9 mouse cellular contexts compared by ENCODE assay signal in the genomic region with DNA sequence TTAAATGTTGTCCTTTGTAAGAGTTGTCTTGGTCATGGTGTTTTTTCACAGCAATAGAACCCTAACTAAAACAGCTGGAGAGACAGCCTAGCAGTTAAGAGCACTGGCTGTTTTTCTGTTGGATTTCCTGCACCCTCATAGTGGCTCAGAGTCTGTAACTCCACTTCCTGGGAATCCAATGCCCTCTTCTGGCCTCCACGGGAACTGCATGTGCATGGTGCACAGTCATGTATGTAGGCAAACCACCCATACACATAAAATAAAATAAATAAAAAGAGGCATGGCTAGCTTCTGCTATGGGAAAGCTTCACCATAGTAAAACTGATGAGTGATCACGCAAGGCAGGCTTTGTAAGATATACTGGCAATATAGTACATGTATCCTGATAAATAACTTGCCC. TPM values are rescaled to one million over a fixed set of nuclear protein-coding genes. Genes with fewer than 3 reads are reported as not detected.
A peak's percentile ranks its signal among the peaks of the same experiment; 100 is the strongest.
DNase-seq lines count a peak whose midpoint lies in the region; ATAC-seq and TF ChIP-seq lines count a peak whose summit lies in the region.
"Had no signal": no experiment of that assay in that cellular context is flagged by ENCODE, and none has a peak within 500 bp of the region (broad histone marks: within the 10 kb centered on the region; RNA-seq: fewer than 3 reads in every experiment).

No protein-coding gene starts in this region.

- H3K9me3 ChIP-seq in ES-Bruce4 (replicated peaks; ENCODE audit: control insufficient read depth, insufficient read depth, low read length, poor library complexity, severe bottlenecking): no peaks in the 10 kb centered on the region
- H3K9me3 ChIP-seq: midbrain, embryonic 12.5 days had no signal

- no peak for TF ChIP-seq POLR2A in ES-Bruce4 (IDR thresholded peaks at IDR 0.05; ENCODE audit: insufficient read depth, low read length)

- H3K4me3 ChIP-seq in ES-Bruce4 (ENCODE audit: low read depth, low read length): no peak overlapping the region
- H3K4me3 ChIP-seq: midbrain, embryonic 12.5 days had no signal

- no peak overlapping the region for H3K27ac ChIP-seq in ES-Bruce4 (ENCODE audit: insufficient read depth, low read length)
- H3K27ac ChIP-seq: midbrain, embryonic 12.5 days had no signal

- peak; percentile 76 for DNase-seq in kidney, adult 18-20 months
- no peak for DNase-seq in kidney, adult 11 months
- DNase-seq in adrenal gland, postnatal 10 days: peak; percentile 77
- peak; percentile 76 for DNase-seq in heart, postnatal 4 days
- DNase-seq in thymus, postnatal 36 days: peak; percentile 84 to 85
- DNase-seq in right cerebral cortex, adult 2 months (ENCODE audit: low spot score in 2 of 2): no peak

- no peak for TF ChIP-seq EP300 in ES-Bruce4 (IDR thresholded peaks at IDR 0.05; ENCODE audit: insufficient read depth, low read depth, low read length)

- peak; percentile 63 for ATAC-seq in megakaryocyte progenitor cell, adult 5-6 weeks (replicated peaks; ENCODE audit: poor library complexity)

- H3K27me3 ChIP-seq in ES-Bruce4 (ENCODE audit: control insufficient read depth, insufficient read depth, low read length, poor library complexity, severe bottlenecking): no peaks in the 10 kb centered on the region

- peaks cover 3% of the 10 kb centered on the region; the same call in 1 of the 2 replicates for H3K36me3 ChIP-seq in ES-Bruce4 (ENCODE audit: control insufficient read depth, insufficient read depth, low read length, poor library complexity, severe bottlenecking)
- H3K36me3 ChIP-seq: midbrain, embryonic 12.5 days had no signal

- H3K4me1 ChIP-seq in ES-Bruce4 (ENCODE audit: control insufficient read depth, insufficient read depth, low read length): peaks cover 3% of the 10 kb centered on the region

- H3K9ac ChIP-seq in ES-Bruce4 (ENCODE audit: low read depth, poor library complexity, severe bottlenecking): no peak overlapping the region
- H3K9ac ChIP-seq: midbrain, embryonic 12.5 days had no signal

- peak; percentile 71 for TF ChIP-seq CTCF in ES-Bruce4 (IDR thresholded peaks at IDR 0.05; ENCODE audit: low read depth, low read length)

RNA-seq across cellular contexts. Expression of a gene that starts 9.0 kb away (rescaled TPM):
- 14.1 and 16.7 TPM in 2 replicates for polyA plus RNA-seq in ES-Bruce4 (2011; ENCODE audit: insufficient read depth, insufficient read length, low read depth, missing spikeins)
- total RNA-seq in adrenal gland, postnatal 10 days (2021): 10 to 100 TPM; 26.2 to 31.6 TPM
- 10 to 100 TPM; 16.5 to 20.6 TPM for total RNA-seq in heart, postnatal 4 days (2021)
- total RNA-seq in megakaryocyte progenitor cell, adult 5-6 weeks (2015): 12.2 and 12.6 TPM in 2 replicates
- total RNA-seq in megakaryocyte progenitor cell, adult 5-6 weeks (2017): 17.3 and 19.8 TPM in 2 replicates

RNA-seq across cellular contexts. Expression of a gene that starts 19.4 kb away (rescaled TPM):
- 4.2 and 5.5 TPM in 2 replicates for polyA plus RNA-seq in ES-Bruce4 (2011; ENCODE audit: insufficient read depth, insufficient read length, low read depth, missing spikeins)
- total RNA-seq in adrenal gland, postnatal 10 days (2021): 10 to 100 TPM; 21.1 to 26.4 TPM
- 10 to 100 TPM; 39.1 to 40.2 TPM for total RNA-seq in heart, postnatal 4 days (2021)
- 25.0 and 26.5 TPM in 2 replicates for total RNA-seq in megakaryocyte progenitor cell, adult 5-6 weeks (2015)
- 37.6 and 45.7 TPM in 2 replicates for total RNA-seq in megakaryocyte progenitor cell, adult 5-6 weeks (2017)

Comparison
In these comparisons a context has a peak if more than half of its experiments do, and no peak if none do; other contexts are left out.
1. DNase-seq: peak in kidney, adult 18-20 months (single experiment), adrenal gland, postnatal 10 days (single experiment), heart, postnatal 4 days (single experiment) and thymus, postnatal 36 days (2 of 2); none in kidney, adult 11 months (single experiment) and right cerebral cortex, adult 2 months (0 of 2).